Mouse (Mus musculus) urinary bladder, postnatal 36 days (tissue): ENCODE measurements around the gene Pink1.
A peak's percentile ranks its signal among the peaks of the same experiment; 100 is the strongest.

Experiments used
- DNase-seq, 2 experiments: peaks; one replicate each; pipeline ENCODE4 v3.0.0; 2022; ENCODE audit warnings: low spot score in 2 of 2, mixed read lengths in 1 of 2

Gene Pink1

GRCm38 (mm10) chr4:138312105-138312504 is 14.0 kb downstream of the Pink1 start:
- DNase-seq, result no peak

GRCm38 (mm10) chr4:138311595-138311994 is 14.5 kb downstream of the Pink1 start:
- DNase-seq, result peak in 1 of 2 experiments; percentile 41

- DNase-seq, result no peak
Observed at GRCm38 (mm10) chr4:138310311-138310910, 15.7 kb downstream of the Pink1 start.

GRCm38 (mm10) chr4:138307739-138308138 is 18.4 kb downstream of the Pink1 start:
- DNase-seq, result no peak

- no peak for DNase-seq
Observed at GRCm38 (mm10) chr4:138307025-138307424, 19.1 kb downstream of the Pink1 start.

GRCm38 (mm10) chr4:138304340-138305104 is 21.6 kb downstream of the Pink1 start, which contains the start of gene Ddost:
Ddost (plus strand) TSS chr4:138304730.
- DNase-seq, result peak; percentile 97 to 98

- no peak for DNase-seq
Observed at GRCm38 (mm10) chr4:138303742-138304141, 22.4 kb downstream of the Pink1 start.

- no peak for DNase-seq
Observed at GRCm38 (mm10) chr4:138303011-138303410, 23.1 kb downstream of the Pink1 start.

- DNase-seq, result no peak
Observed at GRCm38 (mm10) chr4:138301271-138301780, 24.8 kb downstream of the Pink1 start.

GRCm38 (mm10) chr4:138293949-138294550 is 32.1 kb downstream of the Pink1 start:
- DNase-seq, result no peak

GRCm38 (mm10) chr4:138293261-138293948 is 32.7 kb downstream of the Pink1 start:
- no peak for DNase-seq

GRCm38 (mm10) chr4:138292028-138292427 is 34.1 kb downstream of the Pink1 start:
- DNase-seq, result no peak

- DNase-seq, result no peak
Observed at GRCm38 (mm10) chr4:138288691-138289090, 37.4 kb downstream of the Pink1 start.

- no peak for DNase-seq
Observed at GRCm38 (mm10) chr4:138286411-138286810, 39.7 kb downstream of the Pink1 start.

- peak; percentile 33 to 48 for DNase-seq
Observed at GRCm38 (mm10) chr4:138282834-138283233, 43.3 kb downstream of the Pink1 start.

GRCm38 (mm10) chr4:138278346-138278745 is 47.8 kb downstream of the Pink1 start:
- DNase-seq, result no peak

GRCm38 (mm10) chr4:138272011-138272997 is 53.8 kb downstream of the Pink1 start:
- DNase-seq, result peak in 1 of 2 experiments; percentile 37

- DNase-seq, result no peak
Observed at GRCm38 (mm10) chr4:138267869-138268268, 58.2 kb downstream of the Pink1 start.
